Mouse (Mus musculus) WW6 (cell line): ENCODE results near the gene Bhlhe23.

ENCODE experiments used
- DNase-seq: peaks from one replicate; pipeline ENCODE4 v3.0.0-alpha.2; 2013; ENCODE audit warnings: low read depth, low spot score

Bhlhe23 gene

GRCm38 (mm10) chr2:180775641-180776040 is 1.1 kb downstream of the Bhlhe23 start:
- no peak for DNase-seq

GRCm38 (mm10) chr2:180775223-180775622 is 1.5 kb downstream of the Bhlhe23 start:
- DNase-seq, result no peak

- no peak for DNase-seq
Observed at GRCm38 (mm10) chr2:180765713-180766112, 11.0 kb downstream of the Bhlhe23 start.

GRCm38 (mm10) chr2:180764986-180765385 is 11.7 kb downstream of the Bhlhe23 start:
- no peak for DNase-seq

- no peak for DNase-seq
Observed at GRCm38 (mm10) chr2:180758513-180759263, 18.0 kb downstream of the Bhlhe23 start.

GRCm38 (mm10) chr2:180756786-180757185 is 19.9 kb downstream of the Bhlhe23 start:
- DNase-seq, result no peak

- DNase-seq, result no peak
Observed at GRCm38 (mm10) chr2:180755896-180756295, 20.8 kb downstream of the Bhlhe23 start.

- no peak for DNase-seq
Observed at GRCm38 (mm10) chr2:180754976-180755688, 21.6 kb downstream of the Bhlhe23 start.

- DNase-seq, result no peak
Observed at GRCm38 (mm10) chr2:180748904-180749303, 27.8 kb downstream of the Bhlhe23 start.

GRCm38 (mm10) chr2:180746569-180747192 is 30.0 kb downstream of the Bhlhe23 start:
- DNase-seq, result no peak

GRCm38 (mm10) chr2:180745248-180745927 is 31.3 kb downstream of the Bhlhe23 start:
- peak; percentile 61 for DNase-seq

GRCm38 (mm10) chr2:180743321-180743720 is 33.4 kb downstream of the Bhlhe23 start:
- DNase-seq, result no peak

- no peak for DNase-seq
Observed at GRCm38 (mm10) chr2:180742820-180743219, 33.9 kb downstream of the Bhlhe23 start.

- DNase-seq, result no peak
Observed at GRCm38 (mm10) chr2:180741421-180741820, 35.3 kb downstream of the Bhlhe23 start.

- DNase-seq, result peak; percentile 66
Observed at GRCm38 (mm10) chr2:180740349-180740748, 36.4 kb downstream of the Bhlhe23 start.

GRCm38 (mm10) chr2:180737984-180738383 is 38.7 kb downstream of the Bhlhe23 start:
- no peak for DNase-seq

- DNase-seq, result no peak
Observed at GRCm38 (mm10) chr2:180735232-180735631, 41.5 kb downstream of the Bhlhe23 start.

GRCm38 (mm10) chr2:180731984-180732383 is 44.7 kb downstream of the Bhlhe23 start:
- no peak for DNase-seq

- DNase-seq, result no peak
Observed at GRCm38 (mm10) chr2:180731036-180731435, 45.7 kb downstream of the Bhlhe23 start.

- DNase-seq, result peak; percentile 80
Observed at GRCm38 (mm10) chr2:180727613-180728021, 49.1 kb downstream of the Bhlhe23 start.

- DNase-seq, result no peak
Observed at GRCm38 (mm10) chr2:180726658-180727442, 49.9 kb downstream of the Bhlhe23 start.
